Comparison of ENCODE assay signal across 1 mouse cellular context in the genomic region with DNA sequence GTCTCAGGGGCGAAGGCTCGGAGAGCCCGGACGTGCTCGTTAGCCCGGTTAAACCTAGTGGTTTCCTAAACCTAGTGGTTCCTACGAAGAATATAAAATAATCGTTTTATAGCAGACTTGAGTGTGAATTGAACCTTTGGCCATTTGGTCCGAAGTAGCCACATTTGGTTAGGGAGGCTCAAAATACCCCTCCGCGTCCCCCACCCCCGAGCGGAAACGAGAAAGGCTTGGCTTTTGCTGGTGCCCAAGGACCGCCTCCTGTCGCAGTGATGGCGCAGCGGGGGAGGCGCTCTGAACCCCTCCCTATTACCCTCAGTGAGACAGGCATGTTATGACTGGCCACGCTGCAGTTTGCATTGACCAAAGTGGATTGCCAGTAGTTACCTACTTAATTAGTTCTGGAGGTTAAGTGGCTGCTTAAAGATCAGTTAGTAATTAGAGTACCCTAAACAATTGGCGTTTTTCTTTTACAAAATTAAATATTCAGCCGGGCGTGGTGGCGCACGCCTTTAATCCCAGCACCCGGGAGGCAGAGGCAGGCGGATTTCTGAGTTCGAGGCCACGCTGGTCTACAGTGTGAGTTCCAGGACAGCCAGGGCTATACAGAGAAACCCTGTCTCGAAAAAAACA.
TF ChIP-seq lines count a peak whose summit lies in the region.

No protein-coding gene starts in this region.

TF ChIP-seq in C2C12, 6 proteins besides CTCF, POLR2A, EP300 and RAD21:
- no peak for TF ChIP-seq MYOD1 (IDR thresholded peaks at IDR 0.05; ENCODE audit: control insufficient read depth, insufficient read length, low read depth)
- TF ChIP-seq USF1 (IDR thresholded peaks at IDR 0.05; ENCODE audit: low read depth): no peak
- TF ChIP-seq MYOG (IDR thresholded peaks at IDR 0.05; ENCODE audit: control insufficient read depth, extremely low read depth, insufficient read length): no peak
- TF ChIP-seq CEBPB (IDR thresholded peaks at IDR 0.05; ENCODE audit: low read depth): no peak
- TF ChIP-seq MAX (IDR thresholded peaks at IDR 0.05): no peak
- TF ChIP-seq FOSL1 (IDR thresholded peaks at IDR 0.05; ENCODE audit: insufficient read depth, low read length, poor library complexity, severe bottlenecking): no peak
TF ChIP-seq in C2C12: peak in this region for 0.
